Mouse (Mus musculus): ENCODE measurements around the gene Chchd6.

GRCm38 (mm10) chr6:89486055-89486454 lies 109.4 kb downstream of the Chchd6 start:
- TF ChIP-seq FLI1 (IDR thresholded peaks at IDR 0.05; ENCODE audit: low read length) (no peak), GATA1 (IDR thresholded peaks at IDR 0.05; ENCODE audit: borderline replicate concordance, low read length) (no peak)

Measured in megakaryocyte, embryonic 14.5 days (primary cell).